Mouse (Mus musculus) heart, embryonic 12.5 days (tissue): ENCODE measurements around the gene Tctex1d2. TPM values are rescaled to one million over a fixed set of nuclear protein-coding genes. Genes with fewer than 3 reads are reported as not detected.

Experiments used
- ATAC-seq: fragments of 200-750 bp; cut with Nextera tagmentation; 2 replicates; pipeline ENCODE4 v1.8.0; 2017; ENCODE audit warnings: moderate TSS enrichment, moderate library complexity; ENCODE audit not compliant: insufficient number of reproducible peaks, low FRiP score
- H3K27ac ChIP-seq: fragments of 300-500 bp; sonication (generic); 2 replicates; pipeline ENCODE4 v1.5.1; 2016; ENCODE audit warnings: mild to moderate bottlenecking, moderate library complexity; ENCODE audit not compliant: poor library complexity, severe bottlenecking
- H3K27me3 ChIP-seq: fragments of 300-500 bp; sonication (generic); replicated peaks from 2 replicates; pipeline ENCODE4 v1.6.1; 2016; ENCODE audit warnings: mild to moderate bottlenecking, moderate library complexity
- H3K36me3 ChIP-seq: fragments of 300-500 bp; sonication (generic); 2 replicates; pipeline ENCODE4 v1.6.1; 2016; ENCODE audit warnings: mild to moderate bottlenecking, moderate library complexity
- H3K4me1 ChIP-seq: fragments of 300-500 bp; sonication (generic); replicated peaks from 2 replicates; pipeline ENCODE4 v1.6.1; 2016; ENCODE audit warnings: mild to moderate bottlenecking
- H3K4me2 ChIP-seq: fragments of 300-500 bp; sonication (generic); 2 replicates; pipeline ENCODE4 v1.6.1; 2016; ENCODE audit warnings: mild to moderate bottlenecking, moderate library complexity
- H3K4me3 ChIP-seq: fragments of 300-500 bp; sonication (generic); 2 replicates; pipeline ENCODE4 v1.5.1; 2016; ENCODE audit warnings: mild to moderate bottlenecking
- H3K9ac ChIP-seq: fragments of 300-500 bp; sonication (generic); 2 replicates; pipeline ENCODE4 v1.6.1; 2016; ENCODE audit warnings: mild to moderate bottlenecking, moderate library complexity
- H3K9me3 ChIP-seq: fragments of 300-500 bp; sonication (generic); replicated peaks from 2 replicates; pipeline ENCODE4 v1.6.1; 2016; ENCODE audit warnings: mild to moderate bottlenecking, moderate library complexity
- WGBS: fragments of 180-500 bp; shearing (Covaris S2); methylation state at CpG from one replicate; pipeline ENCODE4 v1.1.7; 2016; 5-methylcytosine and 5-hydroxymethylcytosine counted together
- polyA plus RNA-seq: library from polyadenylated mRNA; unstranded; fragments of >200 nt; fragmentation: Nextera tagmentation; extraction: Ambion mirVana; gene quantifications from 2 replicates; pipeline ENCODE4 v1.2.1, GENCODE M21; 2016

Tctex1d2 gene
- polyA plus RNA-seq, 1 experiment from 2014 or later = 27.1 TPM

- Histone ChIP-seq H3K4me3 (no peak overlapping the region), H3K9ac (no peak overlapping the region), H3K27ac (no peak overlapping the region), H3K4me2 (no peak overlapping the region), H3K36me3 (peaks cover 6% of the 10 kb centered on the region), H3K27me3 (no peaks in the 10 kb centered on the region), H3K9me3 (no peaks in the 10 kb centered on the region), H3K4me1 (peaks cover 15% of the 10 kb centered on the region)
- ATAC-seq = no peak
- 78% methylated on average over 3 of the region's 3 CpGs for WGBS
These were observed 21.3 kb upstream of the Tctex1d2 start for GRCm38 (mm10) chr16:32398206-32398605.

GRCm38 (mm10) chr16:32400267-32400666 is 19.2 kb upstream of the Tctex1d2 start, which contains the start of gene Tm4sf19:
Tm4sf19 (plus strand) TSS chr16:32400506.
- ATAC-seq = no peak
- no peak within 1 kb of the TSS for H3K4me3 ChIP-seq
- H3K27ac ChIP-seq = no peak within 1 kb of the TSS
- no peaks in the 10 kb centered on the region for H3K27me3 ChIP-seq
- no peak within 1 kb of the TSS for H3K9ac ChIP-seq
- no peaks in the 10 kb centered on the region for H3K9me3 ChIP-seq
- no peaks in the 10 kb centered on the region for H3K36me3 ChIP-seq
- H3K4me1 ChIP-seq = peaks cover 15% of the 10 kb centered on the region
- WGBS = 82% methylated on average over 7 of the region's 7 CpGs
- no peak within 1 kb of the TSS for H3K4me2 ChIP-seq

GRCm38 (mm10) chr16:32401335-32401965 is 18.1 kb upstream of the Tctex1d2 start:
- Histone ChIP-seq H3K36me3 (no peaks in the 10 kb centered on the region), H3K27ac (no peak overlapping the region), H3K4me1 (peaks cover 6% of the 10 kb centered on the region; the same call in 1 of the 2 replicates), H3K9me3 (no peaks in the 10 kb centered on the region), H3K27me3 (no peaks in the 10 kb centered on the region), H3K9ac (no peak overlapping the region), H3K4me2 (no peak overlapping the region), H3K4me3 (no peak overlapping the region)
- no peak for ATAC-seq
- 74% methylated on average over 9 of the region's 9 CpGs for WGBS

- Histone ChIP-seq H3K9ac (no peak overlapping the region), H3K27ac (no peak overlapping the region), H3K4me2 (no peak overlapping the region), H3K4me1 (no peaks in the 10 kb centered on the region), H3K36me3 (no peaks in the 10 kb centered on the region), H3K4me3 (no peak overlapping the region), H3K27me3 (no peaks in the 10 kb centered on the region), H3K9me3 (no peaks in the 10 kb centered on the region)
- no peak for ATAC-seq
- WGBS = 67% methylated on average over 3 of the region's 3 CpGs
These were observed 16.7 kb upstream of the Tctex1d2 start for GRCm38 (mm10) chr16:32402818-32403217.

- 82% methylated on average over 9 of the region's 9 CpGs for WGBS
- no peak for ATAC-seq
- Histone ChIP-seq H3K9ac (no peak overlapping the region), H3K4me1 (no peaks in the 10 kb centered on the region), H3K4me2 (no peak overlapping the region), H3K9me3 (no peaks in the 10 kb centered on the region), H3K27ac (no peak overlapping the region), H3K27me3 (no peaks in the 10 kb centered on the region), H3K36me3 (no peaks in the 10 kb centered on the region), H3K4me3 (no peak overlapping the region)
These were observed 13.8 kb upstream of the Tctex1d2 start for GRCm38 (mm10) chr16:32405716-32406115.

GRCm38 (mm10) chr16:32406671-32407070 is 12.8 kb upstream of the Tctex1d2 start:
- H3K4me3 ChIP-seq = no peak overlapping the region
- ATAC-seq = no peak
- WGBS = 68% methylated on average over 6 of the region's 6 CpGs
- H3K4me2 ChIP-seq = no peak overlapping the region
- no peaks in the 10 kb centered on the region for H3K9me3 ChIP-seq
- no peaks in the 10 kb centered on the region for H3K4me1 ChIP-seq
- no peaks in the 10 kb centered on the region for H3K36me3 ChIP-seq
- no peaks in the 10 kb centered on the region for H3K27me3 ChIP-seq
- H3K9ac ChIP-seq = no peak overlapping the region
- H3K27ac ChIP-seq = no peak overlapping the region

GRCm38 (mm10) chr16:32407730-32408129 is 11.8 kb upstream of the Tctex1d2 start:
- Histone ChIP-seq H3K9ac (no peak overlapping the region), H3K9me3 (no peaks in the 10 kb centered on the region), H3K27me3 (no peaks in the 10 kb centered on the region), H3K4me2 (no peak overlapping the region), H3K27ac (no peak overlapping the region), H3K4me1 (no peaks in the 10 kb centered on the region), H3K36me3 (no peaks in the 10 kb centered on the region), H3K4me3 (no peak overlapping the region)
- no peak for ATAC-seq
- WGBS = 77% methylated on average over 10 of the region's 10 CpGs

GRCm38 (mm10) chr16:32417457-32417856 is 2.0 kb upstream of the Tctex1d2 start:
- Histone ChIP-seq H3K27ac (no peak overlapping the region), H3K4me1 (peaks cover 6% of the 10 kb centered on the region; the same call in 1 of the 2 replicates), H3K36me3 (no peaks in the 10 kb centered on the region), H3K27me3 (no peaks in the 10 kb centered on the region), H3K9me3 (no peaks in the 10 kb centered on the region), H3K4me2 (no peak overlapping the region), H3K9ac (no peak overlapping the region), H3K4me3 (no peak overlapping the region)
- no peak for ATAC-seq
- WGBS = 52% methylated on average over 1 of the region's 1 CpGs

GRCm38 (mm10) chr16:32427506-32427905 is 8.0 kb downstream of the Tctex1d2 start:
- WGBS = 89% methylated on average over 3 of the region's 3 CpGs
- Histone ChIP-seq H3K4me3 (no peak overlapping the region), H3K27ac (no peak overlapping the region), H3K27me3 (no peaks in the 10 kb centered on the region), H3K9me3 (no peaks in the 10 kb centered on the region), H3K4me1 (peaks cover 14% of the 10 kb centered on the region), H3K9ac (no peak overlapping the region), H3K4me2 (no peak overlapping the region), H3K36me3 (no peaks in the 10 kb centered on the region)
- ATAC-seq = no peak

- Histone ChIP-seq H3K27ac (peak within 1 kb of the TSS; percentile 88), H3K4me2 (peak within 1 kb of the TSS; percentile 88), H3K27me3 (no peaks in the 10 kb centered on the region), H3K9ac (peak within 1 kb of the TSS; percentile 85), H3K4me3 (peak within 1 kb of the TSS; percentile 75), H3K9me3 (no peaks in the 10 kb centered on the region), H3K4me1 (peaks cover 28% of the 10 kb centered on the region), H3K36me3 (no peaks in the 10 kb centered on the region)
- WGBS = under 1% methylated on average over 43 of the region's 54 CpGs
- ATAC-seq = peak; percentile 95
These were observed 11.1 kb downstream of the Tctex1d2 start, which contains the start of gene Pcyt1a for GRCm38 (mm10) chr16:32430474-32431046. Pcyt1a (plus strand) TSS chr16:32430921.

- Histone ChIP-seq H3K9ac (peak overlapping the region; percentile 85), H3K4me2 (peak overlapping the region; percentile 88), H3K27me3 (no peaks in the 10 kb centered on the region), H3K36me3 (no peaks in the 10 kb centered on the region), H3K27ac (peak overlapping the region; percentile 88), H3K4me1 (peaks cover 28% of the 10 kb centered on the region), H3K9me3 (no peaks in the 10 kb centered on the region), H3K4me3 (peak overlapping the region; percentile 75)
- peak; percentile 61 for ATAC-seq
- 1% methylated on average over 28 of the region's 28 CpGs for WGBS
These were observed 11.6 kb downstream of the Tctex1d2 start for GRCm38 (mm10) chr16:32431047-32431591.
